Mouse (Mus musculus) cerebellum, adult 18-20 months (tissue): Measurements from ENCODE around the gene Gigyf1.

Experiments used
- DNase-seq, 2 experiments: peaks; one replicate each; pipeline ENCODE4 v3.0.0; 2021

Gene Gigyf1

GRCm38 (mm10) chr5:137535318-137535717 lies 17.0 kb downstream of the Gigyf1 start:
- no peak for DNase-seq

- peak in 1 of 2 experiments; percentile 12 for DNase-seq
Observed at GRCm38 (mm10) chr5:137537461-137537860, 19.1 kb downstream of the Gigyf1 start.

- DNase-seq, result peak; percentile 68 to 76
Observed at GRCm38 (mm10) chr5:137539291-137539801, 21.0 kb downstream of the Gigyf1 start.

- DNase-seq, result no peak
Observed at GRCm38 (mm10) chr5:137540991-137541390, 22.6 kb downstream of the Gigyf1 start.

- peak; percentile 74 to 84 for DNase-seq
Observed at GRCm38 (mm10) chr5:137541768-137542540, 23.6 kb downstream of the Gigyf1 start.

GRCm38 (mm10) chr5:137544926-137545325 lies 26.6 kb downstream of the Gigyf1 start:
- DNase-seq, result no peak

GRCm38 (mm10) chr5:137545596-137545995 lies 27.2 kb downstream of the Gigyf1 start:
- no peak for DNase-seq

GRCm38 (mm10) chr5:137549840-137550239 lies 31.5 kb downstream of the Gigyf1 start:
- DNase-seq, result no peak

- DNase-seq, result peak in 1 of 2 experiments; percentile 54
Observed at GRCm38 (mm10) chr5:137551119-137551518, 32.8 kb downstream of the Gigyf1 start.

GRCm38 (mm10) chr5:137553000-137553399 lies 34.7 kb downstream of the Gigyf1 start:
- DNase-seq, result no peak

- DNase-seq, result peak; percentile 98
Observed at GRCm38 (mm10) chr5:137553411-137553837, 35.1 kb downstream of the Gigyf1 start, which contains the start of gene Actl6b. Gene Actl6b, plus strand, starts transcription at chr5:137553517.

GRCm38 (mm10) chr5:137553898-137554297 lies 35.5 kb downstream of the Gigyf1 start:
- DNase-seq, result peak in 1 of 2 experiments; percentile 32

GRCm38 (mm10) chr5:137561556-137561955 lies 43.2 kb downstream of the Gigyf1 start:
- DNase-seq, result no peak

- DNase-seq, result no peak
Observed at GRCm38 (mm10) chr5:137562965-137563364, 44.6 kb downstream of the Gigyf1 start.

GRCm38 (mm10) chr5:137565744-137566143 lies 47.4 kb downstream of the Gigyf1 start:
- no peak for DNase-seq

GRCm38 (mm10) chr5:137566416-137566815 lies 48.1 kb downstream of the Gigyf1 start:
- no peak for DNase-seq

- no peak for DNase-seq
Observed at GRCm38 (mm10) chr5:137568223-137568798, 50.0 kb downstream of the Gigyf1 start.

- no peak for DNase-seq
Observed at GRCm38 (mm10) chr5:137569031-137569430, 50.7 kb downstream of the Gigyf1 start.

- no peak for DNase-seq
Observed at GRCm38 (mm10) chr5:137569665-137570064, 51.3 kb downstream of the Gigyf1 start, which contains the start of gene Tfr2. Gene Tfr2, plus strand, starts transcription at chr5:137569840.

- no peak for DNase-seq
Observed at GRCm38 (mm10) chr5:137570181-137570580, 51.8 kb downstream of the Gigyf1 start.

GRCm38 (mm10) chr5:137570691-137571586 lies 52.6 kb downstream of the Gigyf1 start:
- no peak for DNase-seq

GRCm38 (mm10) chr5:137574470-137574901 lies 56.1 kb downstream of the Gigyf1 start:
- peak; percentile 81 to 84 for DNase-seq
